21 mouse cellular contexts compared by ENCODE assay signal in genomic region chr13:69644427-69645166, GRCm38 (mm10). TPM values are rescaled to one million over a fixed set of nuclear protein-coding genes. Genes with fewer than 3 reads are reported as not detected.
DNase-seq lines count a peak whose midpoint lies in the region; ATAC-seq and TF ChIP-seq lines count a peak whose summit lies in the region.
"Had no signal": no experiment of that assay in that cellular context is flagged by ENCODE, and none has a peak within 500 bp of the region (broad histone marks: within the 10 kb centered on the region; RNA-seq: fewer than 3 reads in every experiment).

No protein-coding gene starts in this region.

- no peak for TF ChIP-seq EP300 in liver, postnatal 0 days (IDR thresholded peaks at IDR 0.05; ENCODE audit: low read depth)

- no peak overlapping the region for H3K9ac ChIP-seq in liver, postnatal 0 days (replicated peaks)
- H3K9ac ChIP-seq: forebrain, embryonic 13.5 days; heart, embryonic 15.5 days; neural tube, embryonic 13.5 days had no signal

- H3K4me2 ChIP-seq in liver, postnatal 0 days (ENCODE audit: low read depth, low read length) = peak overlapping the region; percentile 52
- H3K4me2 ChIP-seq: forebrain, embryonic 13.5 days; heart, embryonic 15.5 days; neural tube, embryonic 13.5 days had no signal

- H3K36me3 ChIP-seq in liver, postnatal 0 days (replicated peaks; ENCODE audit: insufficient read depth, low read length) = no peaks in the 10 kb centered on the region

- H3K27ac ChIP-seq in liver, postnatal 0 days (ENCODE audit: low read depth) = no peak overlapping the region; the same call in 1 of the 2 replicates
- H3K27ac ChIP-seq: forebrain, embryonic 13.5 days; heart, embryonic 15.5 days; hindbrain, embryonic 10.5 days; layer of hippocampus, adult 2 months; limb, embryonic 10.5 days; midbrain, embryonic 10.5 days; neural tube, embryonic 13.5 days; stomach, postnatal 0 days had no signal

- no peak overlapping the region for H3K4me3 ChIP-seq in liver, postnatal 0 days (ENCODE audit: low read depth, low read length)
- H3K4me3 ChIP-seq: forebrain, embryonic 13.5 days; heart, embryonic 15.5 days; hindbrain, embryonic 10.5 days; layer of hippocampus, adult 2 months; limb, embryonic 10.5 days; midbrain, embryonic 10.5 days; neural tube, embryonic 13.5 days had no signal

- no peaks in the 10 kb centered on the region for H3K9me3 ChIP-seq in liver, postnatal 0 days (ENCODE audit: low read length)
- H3K9me3 ChIP-seq: forebrain, embryonic 13.5 days; heart, embryonic 15.5 days; hindbrain, embryonic 10.5 days; limb, embryonic 10.5 days; midbrain, embryonic 10.5 days; neural tube, embryonic 13.5 days had no signal

- no peaks in the 10 kb centered on the region for H3K27me3 ChIP-seq in liver, postnatal 0 days (ENCODE audit: insufficient read depth, low read length)
- H3K27me3 ChIP-seq: forebrain, embryonic 13.5 days; heart, embryonic 15.5 days; neural tube, embryonic 13.5 days had no signal

- 57% methylated on average over 13 of the region's 13 CpGs for WGBS in liver, postnatal 0 days (ENCODE audit: insufficient replicate concordance)

- TF ChIP-seq CTCF in liver, postnatal 0 days (IDR thresholded peaks at IDR 0.05; ENCODE audit: low read depth) = no peak

- DNase-seq in kidney, adult 18-20 months = peak; percentile 41
- DNase-seq in kidney, postnatal 10 days = no peak
- peak; percentile 25 for DNase-seq in right cerebral cortex, adult 18-20 months
- no peak for DNase-seq in right cerebral cortex, postnatal 36 days (ENCODE audit: low spot score in 2 of 2)
- DNase-seq in liver, postnatal 0 days = no peak
- no peak for DNase-seq in adrenal gland, postnatal 25 days
- DNase-seq in cerebellum, adult 11 months = no peak
- DNase-seq: adrenal gland, postnatal 36 days; cerebellum, adult 9-10 months; lung, adult 18-20 months; right cerebral cortex, postnatal 25 days; thymus, postnatal 36 days had no signal

- 0 out of 2 replicates have a peak, but pooled peaks cover 3% of the 10 kb centered on the region for H3K4me1 ChIP-seq in liver, postnatal 0 days (ENCODE audit: insufficient read depth)
- H3K4me1 ChIP-seq: forebrain, embryonic 13.5 days; heart, embryonic 15.5 days; hindbrain, embryonic 10.5 days; limb, embryonic 10.5 days; midbrain, embryonic 10.5 days; neural tube, embryonic 13.5 days had no signal

- ATAC-seq in granulocyte monocyte progenitor cell, adult 5-6 weeks (replicated peaks; ENCODE audit: poor library complexity, severe bottlenecking) = peak; percentile 54
- peak; percentile 74 for ATAC-seq in liver, postnatal 0 days

RNA-seq across cellular contexts. Expression of gene Srd5a1, which starts 33.4 kb away (rescaled TPM):
- 3.7 and 4.6 TPM in 2 replicates for total RNA-seq in granulocyte monocyte progenitor cell, adult 5-6 weeks (2014; fragmentation: Nextera tagmentation)
- total RNA-seq in granulocyte monocyte progenitor cell, adult 5-6 weeks (2017) = 2.7 and 4.6 TPM in 2 replicates
- 4.7 and 5.2 TPM in 2 replicates for polyA plus RNA-seq in liver, postnatal 0 days (2015; fragmentation: Nextera tagmentation; extraction: Ambion mirVana)
- 29.5 and 31.7 TPM in 2 replicates for total RNA-seq in adrenal gland, postnatal 25 days (2021)

Comparison
In these comparisons a context has a peak if more than half of its experiments do, and no peak if none do; other contexts are left out.
1. DNase-seq: peak in kidney, adult 18-20 months (single experiment) and right cerebral cortex, adult 18-20 months (single experiment); none in kidney, postnatal 10 days (single experiment), right cerebral cortex, postnatal 36 days (0 of 2), liver, postnatal 0 days (single experiment), adrenal gland, postnatal 25 days (single experiment) and cerebellum, adult 11 months (single experiment).